Mouse (Mus musculus) splenic B cell, adult 2 months (primary cell): ENCODE measurements at regions not wholly inside any gene's neighbourhood (a gene's known extent, or its start where the extent isn't known, plus 50 kb on each side); places are given as distances from the start of the nearest gene placed in this dataset.

Experiments used
- DNase-seq: peaks from one replicate; pipeline ENCODE4 v3.0.0-alpha.2; 2011; ENCODE audit warnings: low read depth, low spot score
- H3K27me3 ChIP-seq: 2 replicates; pipeline ENCODE4 v1.6.1; 2012; ENCODE audit warnings: mild to moderate bottlenecking, low read length, moderate library complexity, mixed read lengths; ENCODE audit not compliant: control insufficient read depth, poor library complexity, insufficient read depth, severe bottlenecking
- H3K36me3 ChIP-seq: 2 replicates; pipeline ENCODE4 v1.6.1; 2012; ENCODE audit warnings: mild to moderate bottlenecking, low read length, moderate library complexity, mixed read lengths; ENCODE audit not compliant: control insufficient read depth, poor library complexity, insufficient read depth, severe bottlenecking

GRCm38 (mm10) chr4:97431239-97431638, 248.3 kb upstream of the Gm10192 start:
- no peaks in the 10 kb centered on the region for H3K36me3 ChIP-seq
- no peaks in the 10 kb centered on the region for H3K27me3 ChIP-seq
- DNase-seq = no peak

- Histone ChIP-seq H3K27me3 (no peaks in the 10 kb centered on the region), H3K36me3 (no peaks in the 10 kb centered on the region)
- no peak for DNase-seq
These were observed 236.9 kb upstream of the Gm10192 start for GRCm38 (mm10) chr4:97419845-97420244.

- H3K27me3 ChIP-seq = no peaks in the 10 kb centered on the region
- no peak for DNase-seq
These were observed 235.7 kb upstream of the Gm10192 start for GRCm38 (mm10) chr4:97418616-97419015.

GRCm38 (mm10) chr4:97417943-97418342, 235.0 kb upstream of the Gm10192 start:
- DNase-seq = no peak
- H3K27me3 ChIP-seq = no peaks in the 10 kb centered on the region
- H3K36me3 ChIP-seq = no peaks in the 10 kb centered on the region

More at GRCm38 (mm10) chr4:97418616-97419015, 235.7 kb upstream of the Gm10192 start:
- H3K36me3 ChIP-seq = no peaks in the 10 kb centered on the region

GRCm38 (mm10) chr4:97408633-97409296, 225.8 kb upstream of the Gm10192 start:
- no peaks in the 10 kb centered on the region for H3K27me3 ChIP-seq
- no peak for DNase-seq
- H3K36me3 ChIP-seq = no peaks in the 10 kb centered on the region

GRCm38 (mm10) chr4:97394697-97395280, 211.8 kb upstream of the Gm10192 start:
- Histone ChIP-seq H3K27me3 (no peaks in the 10 kb centered on the region), H3K36me3 (no peaks in the 10 kb centered on the region)
- DNase-seq = no peak

GRCm38 (mm10) chr4:97381084-97381483, 198.1 kb upstream of the Gm10192 start:
- Histone ChIP-seq H3K27me3 (no peaks in the 10 kb centered on the region), H3K36me3 (no peaks in the 10 kb centered on the region)
- no peak for DNase-seq

GRCm38 (mm10) chr4:97377593-97378542, 194.9 kb upstream of the Gm10192 start:
- no peak for DNase-seq
- no peaks in the 10 kb centered on the region for H3K36me3 ChIP-seq

GRCm38 (mm10) chr4:97360473-97360872, 177.5 kb upstream of the Gm10192 start:
- no peak for DNase-seq
- Histone ChIP-seq H3K36me3 (no peaks in the 10 kb centered on the region), H3K27me3 (no peaks in the 10 kb centered on the region)

More at GRCm38 (mm10) chr4:97377593-97378542, 194.9 kb upstream of the Gm10192 start:
- H3K27me3 ChIP-seq = no peaks in the 10 kb centered on the region

- DNase-seq = no peak
- Histone ChIP-seq H3K27me3 (no peaks in the 10 kb centered on the region), H3K36me3 (no peaks in the 10 kb centered on the region)
These were observed 175.0 kb upstream of the Gm10192 start for GRCm38 (mm10) chr4:97357958-97358357.

- Histone ChIP-seq H3K36me3 (no peaks in the 10 kb centered on the region), H3K27me3 (no peaks in the 10 kb centered on the region)
- no peak for DNase-seq
These were observed 163.8 kb upstream of the Gm10192 start for GRCm38 (mm10) chr4:97346799-97347198.

GRCm38 (mm10) chr4:97344335-97344734, 161.4 kb upstream of the Gm10192 start:
- Histone ChIP-seq H3K36me3 (no peaks in the 10 kb centered on the region), H3K27me3 (no peaks in the 10 kb centered on the region)
- DNase-seq = no peak

GRCm38 (mm10) chr4:97343378-97343777, 160.4 kb upstream of the Gm10192 start:
- Histone ChIP-seq H3K27me3 (no peaks in the 10 kb centered on the region), H3K36me3 (no peaks in the 10 kb centered on the region)
- no peak for DNase-seq
